Mouse (Mus musculus) hematopoietic stem cell, adult 5-6 weeks (primary cell): ENCODE data around the gene Tln2. TPM values are rescaled to one million over a fixed set of nuclear protein-coding genes. Genes with fewer than 3 reads are reported as not detected.

Source experiments
- ATAC-seq, 2 experiments: fragments of 125-278 bp in 1 of 2; replicated peaks in 1 of 2; 2 replicates each; pipeline ENCODE4 v1.8.0; 2016 to 2017; ENCODE audit warnings: inconsistent platforms in 2 of 2, mild to moderate bottlenecking in 2 of 2, moderate number of reproducible peaks in 2 of 2, low read depth in 1 of 2, moderate TSS enrichment in 1 of 2; ENCODE audit not compliant: low FRiP score in 2 of 2, poor library complexity in 2 of 2, severe bottlenecking in 2 of 2, insufficient read depth in 1 of 2, low TSS enrichment in 1 of 2
- total RNA-seq: library from RNA; stranded (forward); fragments of 172-1452, 232-1000 nt; gene quantifications from 2 replicates; pipeline ENCODE4 v1.2.3, GENCODE M21; 2017

Gene Tln2
- total RNA-seq, 1 experiment from 2014 or later, result 0.50 TPM

GRCm38 (mm10) chr9:67495350-67495749, 64.2 kb downstream of the Tln2 start:
- ATAC-seq, result no peak

GRCm38 (mm10) chr9:67493876-67494552, 65.5 kb downstream of the Tln2 start:
- no peak for ATAC-seq

- no peak for ATAC-seq
Observed at GRCm38 (mm10) chr9:67489370-67489769, 70.1 kb downstream of the Tln2 start.

- no peak for ATAC-seq
Observed at GRCm38 (mm10) chr9:67486621-67487020, 72.9 kb downstream of the Tln2 start.

GRCm38 (mm10) chr9:67485169-67486072, 74.1 kb downstream of the Tln2 start:
- no peak for ATAC-seq

GRCm38 (mm10) chr9:67482277-67482676, 77.2 kb downstream of the Tln2 start:
- ATAC-seq, result no peak

GRCm38 (mm10) chr9:67481851-67482250, 77.7 kb downstream of the Tln2 start:
- no peak for ATAC-seq

- ATAC-seq, result no peak
Observed at GRCm38 (mm10) chr9:67477445-67477844, 82.1 kb downstream of the Tln2 start.

- no peak for ATAC-seq
Observed at GRCm38 (mm10) chr9:67476184-67476583, 83.3 kb downstream of the Tln2 start.

- no peak for ATAC-seq
Observed at GRCm38 (mm10) chr9:67463440-67464122, 95.9 kb downstream of the Tln2 start.

GRCm38 (mm10) chr9:67441484-67441883, 118.0 kb downstream of the Tln2 start:
- no peak for ATAC-seq

GRCm38 (mm10) chr9:67437511-67437910, 122.0 kb downstream of the Tln2 start:
- ATAC-seq, result no peak

- ATAC-seq, result no peak
Observed at GRCm38 (mm10) chr9:67435333-67436154, 124.0 kb downstream of the Tln2 start.

GRCm38 (mm10) chr9:67429199-67429892, 130.2 kb downstream of the Tln2 start:
- ATAC-seq, result no peak

GRCm38 (mm10) chr9:67428306-67429047, 131.0 kb downstream of the Tln2 start:
- no peak for ATAC-seq

- no peak for ATAC-seq
Observed at GRCm38 (mm10) chr9:67426304-67426703, 133.2 kb downstream of the Tln2 start.
